Mouse (Mus musculus) MEL-GATA-1-ER (cell line): Measurements from ENCODE around the gene Eif4a1.
A peak's percentile ranks its signal among the peaks of the same experiment; 100 is the strongest.
"Not testable (repeated sequence)": the region's sequence is repeated elsewhere in the genome, so short reads cannot be mapped to it uniquely, and the experiment has no call there.

Experiments
- DNase-seq: peaks from one replicate; pipeline ENCODE4 v3.0.0-alpha.2; 2012; ENCODE audit warnings: low read depth; ENCODE audit errors: extremely low read depth

The Eif4a1 gene

DNA sequence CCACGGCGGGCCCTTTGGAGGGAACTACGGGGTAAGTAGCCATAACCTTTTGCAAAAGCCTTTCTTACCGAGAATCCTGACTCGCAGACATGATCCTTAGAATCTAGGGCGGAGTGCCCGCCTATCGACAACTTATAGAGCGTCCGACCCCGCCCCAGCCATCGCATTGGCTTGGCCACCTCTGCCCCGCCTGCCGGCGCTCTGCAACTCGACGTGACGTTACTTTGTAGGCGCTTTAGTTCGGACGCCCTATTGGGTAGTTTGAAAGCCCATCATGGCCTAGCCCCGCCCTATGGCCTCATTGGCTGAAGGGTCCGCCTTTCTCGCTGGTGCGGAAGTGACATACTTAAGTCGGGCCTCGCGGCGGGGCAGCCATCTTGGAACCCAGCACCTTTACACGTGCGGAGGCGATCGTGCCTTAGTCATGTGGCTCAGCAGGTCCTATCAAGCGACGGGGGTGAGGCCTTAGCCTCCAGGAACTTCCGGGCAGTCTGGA, at the start of gene Eif4a1:
Eif4a1 (minus strand) TSS at position 213 of the 496 bp plus-strand sequence.
- DNase-seq, result peak; percentile 99

DNA sequence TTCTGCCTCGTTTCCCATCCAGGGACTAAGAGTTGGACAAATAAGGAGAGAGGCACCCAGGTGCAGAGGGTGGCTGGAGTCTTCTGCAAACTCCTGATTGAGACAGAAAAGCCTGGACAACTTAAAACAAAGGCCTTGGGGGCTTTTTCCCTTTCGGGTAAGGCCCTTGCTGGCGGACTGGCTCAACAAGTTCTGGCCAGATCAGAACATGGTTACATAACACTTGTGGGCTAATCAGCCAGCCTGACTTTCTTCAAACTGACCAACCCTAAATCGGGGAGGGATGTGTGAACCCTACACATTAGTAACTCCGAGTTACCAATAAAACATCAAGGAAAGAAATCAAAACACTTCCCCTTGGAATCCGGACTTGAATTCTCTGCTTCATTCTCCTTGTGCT, 48.6 kb upstream of the Eif4a1 start:
- DNase-seq, result no peak

DNA sequence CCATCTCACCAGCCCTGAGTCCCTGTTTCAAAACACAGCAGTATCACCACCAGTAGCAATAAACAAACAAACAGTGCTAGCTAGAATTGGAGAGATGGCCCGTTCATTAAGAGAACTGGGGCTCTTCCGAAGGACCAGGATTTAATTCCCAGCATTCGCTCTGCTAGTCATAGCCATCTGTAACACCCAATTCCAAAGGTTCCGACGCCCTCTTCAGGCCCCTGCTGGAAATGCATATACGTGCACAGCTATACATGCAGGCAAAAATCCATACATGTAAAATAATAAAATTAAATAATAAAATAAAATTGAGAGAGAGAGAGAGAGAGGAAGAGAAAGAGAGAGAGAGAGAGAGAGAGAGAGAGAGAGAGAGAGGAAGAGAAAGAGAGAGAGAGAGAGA, 47.2 kb upstream of the Eif4a1 start:
- DNase-seq, result no peak

DNA sequence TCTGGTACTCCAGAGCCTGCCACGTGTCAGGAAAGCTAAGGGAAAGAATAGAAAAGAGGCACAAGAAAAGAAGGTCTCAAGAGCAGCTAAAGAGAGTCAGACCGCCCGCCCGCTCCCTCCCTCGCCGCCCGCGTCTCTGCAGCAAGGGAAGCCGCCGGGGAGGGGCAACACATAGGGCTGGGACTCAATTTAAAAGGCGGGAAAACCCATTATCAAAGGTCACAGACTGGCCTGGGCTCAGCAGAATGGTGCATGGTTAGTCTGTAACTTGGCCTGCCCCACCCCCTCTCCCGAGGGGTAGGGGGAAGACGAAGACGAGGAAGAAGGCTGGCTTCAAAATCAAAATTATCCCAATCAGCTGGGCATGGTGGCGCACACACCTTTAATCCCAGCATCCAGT, 46.4 kb upstream of the Eif4a1 start:
- DNase-seq, result no peak

DNA sequence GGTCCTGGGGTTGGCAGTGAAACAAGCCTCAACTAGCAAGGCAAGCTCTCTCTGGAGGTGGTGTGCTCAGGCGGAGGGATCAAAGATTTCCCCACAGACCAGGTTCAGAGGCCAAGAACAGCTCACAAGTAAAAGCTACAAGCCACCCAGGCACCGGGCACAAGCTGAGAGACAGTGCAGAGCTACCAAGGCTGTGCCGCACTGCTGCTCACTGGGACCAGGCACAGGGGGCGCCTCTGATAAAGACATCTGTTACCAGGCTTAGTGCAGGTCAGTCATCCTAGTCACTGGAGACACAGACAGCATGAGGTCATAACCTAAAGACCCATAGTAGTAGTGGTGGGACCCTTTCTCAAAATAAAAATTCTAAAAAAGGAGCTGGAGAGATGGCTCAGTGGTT, 44.7 kb upstream of the Eif4a1 start:
- no peak for DNase-seq

DNA sequence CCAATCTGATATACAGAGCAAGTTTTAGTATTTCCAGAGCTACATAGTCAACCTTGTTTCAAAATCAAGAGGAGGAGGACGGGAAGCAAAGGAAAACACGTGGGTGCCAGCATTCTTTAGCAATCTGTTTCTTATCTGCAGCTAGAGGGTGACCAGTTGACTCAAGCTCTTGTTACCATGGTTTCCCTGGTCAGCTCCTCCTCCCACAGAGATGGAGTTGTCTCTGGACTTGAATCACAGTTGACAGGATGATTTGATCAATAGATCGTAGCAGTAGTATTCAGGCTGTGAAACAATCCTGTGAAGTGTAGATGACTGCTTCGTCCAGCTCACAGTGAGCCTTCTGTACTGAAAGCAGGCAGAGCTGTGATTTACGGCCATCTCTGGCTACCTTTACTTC, 43.7 kb upstream of the Eif4a1 start:
- no peak for DNase-seq

DNA sequence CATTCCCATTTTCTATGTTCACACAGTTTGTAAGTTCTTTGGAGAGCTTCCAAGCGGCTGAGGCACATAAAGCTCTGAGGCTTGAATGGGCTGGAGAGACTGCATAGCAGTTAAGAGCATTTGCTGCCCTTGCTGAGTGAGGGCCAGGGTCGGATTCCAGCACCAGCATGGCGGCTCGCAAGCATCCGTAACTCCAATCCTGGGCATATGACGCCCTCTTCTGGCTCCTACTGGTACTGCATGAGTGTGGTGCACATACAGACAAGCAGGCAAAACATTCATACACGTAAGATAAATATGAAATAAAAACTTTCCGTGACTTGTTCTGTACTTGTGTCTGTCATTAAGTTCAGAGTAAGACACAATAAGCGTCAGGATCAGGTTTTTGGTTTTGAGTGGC, 43.3 kb upstream of the Eif4a1 start:
- DNase-seq, result no peak

DNA sequence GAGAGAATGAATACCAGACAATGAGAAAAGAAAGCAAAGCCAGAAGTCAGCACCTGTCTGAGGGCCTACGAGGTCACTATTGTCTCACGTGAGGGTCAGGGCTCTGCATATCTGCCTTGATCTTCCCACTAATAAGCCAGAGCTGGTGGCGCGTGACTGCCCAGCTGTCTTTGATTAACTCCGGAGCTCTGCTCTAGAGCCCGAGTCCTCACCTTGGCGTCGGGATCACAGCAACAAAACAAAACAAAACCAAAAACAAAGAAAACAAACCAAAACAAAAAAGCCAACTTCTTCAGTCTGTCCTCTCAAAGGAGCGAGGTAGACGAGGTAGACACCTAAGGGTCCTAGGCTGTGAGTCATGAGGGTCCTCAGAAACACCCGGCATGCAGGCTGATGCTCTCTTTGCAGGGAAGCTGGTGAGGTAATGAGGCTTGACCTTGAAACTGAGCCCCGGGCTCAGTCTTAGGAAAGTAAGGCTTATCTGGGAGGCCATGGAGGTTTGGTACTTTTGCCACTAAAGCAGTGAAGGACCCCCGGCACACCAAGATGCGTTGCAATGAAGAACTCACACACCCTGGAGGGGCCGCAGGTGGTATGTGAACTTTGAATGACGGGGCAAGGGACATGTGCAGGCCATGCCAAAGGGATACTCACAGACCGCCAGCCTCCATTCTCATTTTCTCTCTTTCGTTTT, 42.6 kb upstream of the Eif4a1 start:
- no peak for DNase-seq

DNA sequence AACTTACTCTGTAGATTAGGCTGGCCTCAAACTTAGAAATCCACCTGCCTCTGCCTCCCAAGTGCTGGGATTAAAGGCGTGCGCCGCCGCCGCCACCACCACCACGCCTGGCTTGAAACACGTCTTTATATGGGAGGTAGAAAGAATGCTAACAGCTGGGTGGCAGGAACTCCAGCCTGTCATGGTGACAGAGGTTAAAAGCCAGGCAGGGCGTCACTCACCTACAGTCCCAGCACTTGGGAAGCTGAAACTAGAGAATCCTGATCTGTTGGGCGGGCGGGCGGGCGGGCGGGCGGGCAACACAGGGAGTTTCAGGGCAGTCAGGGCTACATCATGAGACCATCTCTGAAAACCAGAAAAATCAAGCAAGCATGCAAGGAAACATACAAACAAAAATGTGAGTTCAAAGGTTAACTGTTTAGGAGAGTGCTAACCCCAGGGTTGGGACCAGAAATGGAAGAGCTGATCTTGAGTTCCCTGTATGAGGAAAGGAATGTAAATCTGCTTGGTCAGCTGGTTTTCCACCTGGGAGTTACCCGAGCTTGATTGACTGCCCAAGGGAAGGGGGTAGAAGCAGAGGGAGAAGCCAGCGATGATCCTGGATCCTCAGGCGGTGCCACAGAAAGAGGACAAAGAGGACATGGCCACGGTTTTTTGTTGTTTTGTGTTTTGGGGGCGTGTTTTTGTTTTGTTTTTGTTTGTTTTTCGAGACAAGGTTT, 40.9 kb upstream of the Eif4a1 start:
- no peak for DNase-seq

DNA sequence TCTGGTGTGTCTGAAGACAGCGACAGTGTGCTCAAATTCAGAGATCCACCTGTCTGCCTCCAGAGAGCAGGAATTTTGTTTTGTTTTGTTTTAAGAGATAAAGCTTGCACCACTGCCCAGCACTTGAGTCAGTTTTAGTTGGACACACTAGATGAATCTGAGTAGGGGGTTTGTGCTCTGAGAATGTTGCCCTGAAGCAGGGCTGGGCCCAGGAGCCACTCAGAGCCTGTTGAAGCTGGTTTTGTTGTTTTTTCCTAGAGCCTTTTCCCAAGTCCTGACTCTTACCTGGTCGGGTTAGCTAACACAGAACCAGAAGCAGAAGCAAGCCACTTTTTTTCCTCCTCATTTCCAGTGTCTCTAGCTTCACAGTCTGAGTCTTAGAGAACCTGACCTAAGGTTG, 38.9 kb upstream of the Eif4a1 start:
- no peak for DNase-seq

DNA sequence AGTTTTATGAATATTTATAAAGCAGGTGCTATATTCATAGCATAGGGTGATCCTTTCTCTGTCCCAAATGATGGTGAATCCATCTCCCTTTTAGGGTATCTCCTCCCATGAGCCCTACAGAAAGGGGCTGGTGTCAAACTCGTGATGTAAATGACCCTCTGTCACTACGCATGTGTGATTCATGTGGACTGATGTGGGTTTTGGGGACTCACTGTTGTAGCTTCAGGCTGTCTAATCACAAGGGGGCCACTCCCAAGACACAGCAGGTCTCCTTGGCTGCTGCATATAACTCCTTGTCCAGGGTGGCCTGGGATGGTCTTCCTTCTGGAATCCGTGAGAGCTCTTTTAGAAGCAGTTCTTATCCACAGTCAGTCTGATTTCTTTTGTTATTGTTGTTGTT, 38.2 kb upstream of the Eif4a1 start:
- DNase-seq, result no peak

DNA sequence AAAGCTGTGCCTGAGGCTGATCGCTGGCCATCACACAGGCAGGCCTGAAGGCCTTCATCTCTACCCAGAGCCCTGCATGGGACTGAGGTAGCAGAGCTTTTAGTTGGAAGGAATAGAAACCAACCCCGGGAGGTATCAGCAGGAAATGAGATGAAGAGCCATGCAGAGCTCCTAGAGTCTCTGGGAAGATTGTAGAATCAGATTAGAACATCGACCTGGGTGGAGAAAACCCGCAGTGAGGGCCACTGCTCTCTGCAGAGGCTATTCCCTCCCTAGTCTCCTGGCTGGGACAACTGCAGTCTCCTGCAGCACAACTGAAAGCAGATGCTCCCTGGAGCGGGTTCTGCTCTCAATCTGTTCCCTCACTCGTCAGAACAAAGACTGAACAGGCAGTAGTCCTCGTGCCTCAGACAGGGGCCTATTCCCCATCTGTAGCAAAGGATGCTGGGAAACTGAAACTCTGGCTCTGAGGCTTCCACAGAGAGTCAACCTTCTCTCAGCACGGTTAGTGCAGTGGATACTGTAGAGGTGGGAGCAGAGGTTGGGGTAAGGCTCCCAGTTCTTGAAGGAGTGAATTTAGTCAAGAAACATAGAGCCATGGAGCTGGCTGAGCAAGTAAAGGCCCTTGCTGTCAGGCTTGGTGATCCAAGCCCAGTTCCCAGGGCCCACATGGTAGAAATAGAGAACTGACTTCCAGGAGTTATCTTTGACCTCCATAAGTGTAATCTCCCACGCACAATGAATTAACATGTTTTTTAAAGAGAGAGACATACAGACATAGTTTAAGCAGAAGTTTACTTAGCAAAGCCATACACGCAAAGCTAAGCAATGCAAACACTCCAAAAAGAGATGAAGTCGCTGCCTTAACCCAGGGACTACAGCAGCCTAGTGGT, 37.6 kb upstream of the Eif4a1 start:
- DNase-seq, result no peak

DNA sequence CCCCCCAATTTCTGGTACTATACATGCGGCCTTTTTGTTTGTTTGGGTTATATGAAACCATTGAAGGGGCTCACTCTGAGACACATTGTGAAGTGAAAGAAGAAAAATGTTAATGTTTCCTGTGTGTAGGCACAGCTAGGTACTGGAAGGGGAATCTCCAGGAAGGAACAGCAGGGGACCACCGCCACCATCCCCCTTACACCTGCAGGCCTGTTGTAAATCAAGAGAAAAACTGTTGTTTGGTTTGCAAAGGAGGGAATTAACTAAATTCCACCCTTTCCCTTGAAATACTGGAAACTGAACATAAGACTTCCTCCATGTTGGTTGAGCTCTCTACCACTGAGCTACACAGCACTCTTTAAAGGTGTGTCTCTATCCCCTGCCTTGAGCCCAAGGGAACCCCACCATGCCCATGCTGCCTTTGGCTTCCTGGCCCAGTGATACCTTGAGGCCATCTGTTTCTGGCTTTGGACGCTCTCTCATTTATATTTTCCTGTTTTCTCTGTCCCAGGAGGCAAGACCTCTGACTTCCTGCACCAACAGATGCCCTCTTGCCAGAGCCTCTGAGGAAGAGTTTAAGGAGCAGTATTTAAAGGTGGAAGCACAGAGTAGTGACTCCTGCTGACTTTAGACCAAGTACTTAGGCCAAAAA, 36.5 kb upstream of the Eif4a1 start:
- DNase-seq, result no peak

DNA sequence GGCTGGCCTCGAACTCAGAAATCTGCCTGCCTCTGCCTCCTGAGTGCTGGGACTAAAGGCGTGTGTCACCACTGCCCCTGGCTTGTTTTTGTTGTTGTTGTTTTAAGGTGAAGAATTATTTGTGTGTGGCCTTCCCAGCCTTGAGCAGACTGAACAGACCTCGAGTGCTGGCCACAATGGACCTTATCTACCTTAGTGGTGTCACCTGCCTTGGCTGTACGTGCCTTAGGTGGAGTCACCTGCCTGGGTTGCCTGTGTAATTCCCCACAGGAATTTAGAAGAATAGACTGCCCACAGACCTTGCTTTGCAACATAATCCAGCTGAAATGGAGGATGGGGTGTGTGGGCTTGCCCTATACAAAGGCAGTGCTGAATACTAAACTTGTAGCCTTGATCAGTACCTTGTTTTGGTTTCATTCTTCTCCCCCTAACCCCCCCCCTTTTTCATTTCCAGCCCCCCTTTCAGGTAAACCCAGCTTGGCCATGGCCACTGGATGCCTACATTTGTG, 35.7 kb upstream of the Eif4a1 start:
- no peak for DNase-seq

DNA sequence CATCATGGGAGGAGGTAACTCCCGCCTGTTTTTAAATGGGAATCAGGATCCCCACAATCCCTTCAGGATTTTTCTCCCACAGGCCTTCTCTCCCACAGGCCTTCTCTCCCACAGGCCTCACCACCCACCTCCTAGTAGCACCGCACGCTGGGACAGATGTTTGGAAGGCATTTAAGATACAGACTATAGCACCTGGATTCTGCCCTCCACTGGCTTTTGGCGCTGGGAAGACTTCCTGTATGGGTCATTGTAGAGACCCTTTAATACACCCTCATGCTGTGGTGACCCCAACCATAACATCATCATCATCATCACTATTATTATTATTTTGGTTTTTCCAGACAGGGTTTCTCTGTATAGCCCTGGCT, 35.2 kb upstream of the Eif4a1 start:
- DNase-seq, result no peak

DNA sequence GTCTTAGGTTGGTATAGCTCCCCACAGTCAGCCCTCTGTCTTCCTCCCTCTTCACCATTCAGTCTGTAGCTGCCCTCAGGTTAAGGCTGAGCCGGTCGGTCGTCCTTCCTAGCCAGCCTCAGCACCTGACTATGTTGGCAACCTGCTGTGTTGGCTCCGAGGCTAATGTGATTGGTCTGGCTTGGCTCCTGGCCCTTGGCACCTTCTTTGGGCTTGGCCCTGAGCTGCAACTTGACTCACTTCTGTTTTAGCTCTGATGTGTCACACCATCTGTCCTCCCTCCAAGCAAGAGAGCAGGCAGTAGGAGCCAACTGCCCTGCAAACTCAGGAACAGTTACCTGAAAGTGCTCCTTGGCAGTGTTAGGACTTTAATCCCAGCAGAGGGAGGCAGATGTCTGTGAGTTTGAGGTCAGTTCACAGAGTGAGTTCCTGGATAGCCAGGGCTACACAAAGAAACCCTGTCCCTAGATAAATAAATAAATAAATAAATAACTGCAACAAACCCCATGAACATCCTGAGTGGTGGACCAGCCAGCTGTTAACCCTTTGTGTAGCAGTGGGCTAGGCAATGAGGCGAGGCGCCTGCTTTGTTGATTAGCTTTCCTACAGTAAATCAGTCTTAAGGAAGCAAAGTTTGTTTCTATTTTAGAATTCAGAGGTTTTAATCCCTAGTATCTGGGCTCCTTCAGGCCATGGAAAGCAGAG, 34.7 kb upstream of the Eif4a1 start:
- no peak for DNase-seq

DNA sequence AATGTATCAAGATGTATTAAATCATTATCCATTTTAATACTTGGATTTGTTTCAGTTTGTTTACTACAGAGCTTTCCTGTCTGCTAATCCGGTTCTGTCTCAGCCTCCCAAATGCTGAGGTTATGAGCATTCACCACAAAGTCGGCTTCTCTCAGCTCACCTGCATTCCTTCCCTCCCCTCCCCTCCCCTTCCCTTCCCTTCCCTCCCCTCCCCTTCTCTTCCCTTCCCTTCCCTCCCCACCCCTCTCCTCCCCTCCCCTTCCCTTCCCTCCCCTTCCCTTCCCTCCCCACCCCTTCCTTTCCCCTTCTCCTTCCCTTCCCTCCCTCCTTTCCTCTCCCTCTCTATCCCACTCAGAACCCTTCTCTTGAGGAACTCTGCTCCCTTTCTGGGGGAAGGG, 32.4 kb upstream of the Eif4a1 start:
- DNase-seq, result no peak

DNA sequence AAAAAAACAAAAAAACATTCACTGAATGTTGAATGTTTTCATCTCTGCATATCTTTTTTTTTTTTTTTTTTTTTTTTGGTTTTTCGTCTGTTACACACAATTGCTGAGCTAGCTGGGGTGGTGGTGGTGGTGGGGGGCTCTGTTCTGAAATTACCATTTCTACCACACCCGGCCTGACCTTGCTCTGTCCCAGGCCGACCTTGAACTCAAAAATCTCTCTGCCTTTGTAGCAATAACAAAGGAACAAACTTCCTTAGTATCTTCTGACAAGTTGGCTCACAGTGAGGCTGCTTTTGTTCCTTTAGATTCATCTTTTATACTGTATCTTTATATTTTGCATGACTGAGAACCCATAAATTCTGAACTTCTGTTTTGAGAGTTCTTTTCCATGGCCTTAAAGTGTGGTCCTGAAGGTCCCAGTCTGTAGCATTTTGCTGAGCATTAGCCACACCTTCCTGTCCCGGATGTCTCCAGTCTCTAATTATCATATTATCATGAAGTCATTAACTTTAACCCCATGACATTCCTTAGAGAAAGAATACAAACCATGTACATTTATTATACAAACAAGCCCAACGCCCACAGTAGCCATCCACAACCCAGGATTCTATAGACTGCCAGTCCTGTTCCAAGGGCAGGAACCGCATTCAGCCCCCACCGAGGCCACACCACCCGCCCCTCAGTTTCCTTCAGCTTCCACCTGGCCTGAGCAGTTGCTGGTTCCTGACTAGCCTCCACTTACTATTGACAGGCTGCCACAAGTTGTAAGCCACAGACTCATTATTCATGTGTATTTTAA, 31.8 kb upstream of the Eif4a1 start:
- no peak for DNase-seq

DNA sequence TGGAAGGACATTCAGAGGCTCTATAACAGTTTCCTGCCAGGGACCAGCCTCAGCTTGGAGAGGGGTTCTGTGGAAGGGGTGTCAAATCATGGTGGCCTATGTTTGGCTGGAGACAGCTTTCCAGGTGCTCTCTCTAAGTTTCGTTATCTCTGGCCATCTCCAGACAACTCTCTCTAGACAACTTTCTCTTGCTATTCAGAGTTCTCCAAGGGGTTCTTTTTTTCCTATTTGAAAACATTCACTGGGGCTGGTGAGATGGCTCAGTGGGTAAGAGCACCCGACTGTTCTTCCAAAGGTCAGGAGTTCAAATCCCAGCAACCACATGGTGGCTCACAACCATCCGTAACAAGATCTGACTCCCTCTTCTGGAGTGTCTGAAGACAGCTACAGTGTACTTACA, 31.2 kb upstream of the Eif4a1 start:
- not testable (repeated sequence) for DNase-seq

DNA sequence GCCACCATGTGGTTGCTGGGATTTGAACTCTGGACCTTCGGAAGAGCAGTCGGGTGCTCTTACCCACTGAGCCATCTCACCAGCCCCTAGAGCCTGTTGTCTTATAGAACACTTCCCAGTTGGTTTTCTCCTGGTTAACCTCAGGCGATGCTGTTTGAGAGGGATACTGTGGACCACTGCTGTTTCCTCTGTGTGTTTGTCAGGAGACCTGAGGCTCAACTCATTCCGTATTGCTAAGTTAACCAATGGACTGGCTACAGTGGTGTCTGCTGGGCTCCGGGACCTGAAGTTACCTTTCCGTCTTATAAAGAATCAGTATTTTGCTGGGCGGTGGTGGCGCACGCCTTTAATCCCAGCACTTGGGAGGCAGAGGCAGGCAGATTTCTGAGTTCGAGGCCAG, 30.7 kb upstream of the Eif4a1 start:
- DNase-seq, result not testable (repeated sequence)
